Mouse (Mus musculus) left cerebral cortex, adult 9 months (tissue): ENCODE measurements around the gene L2hgdh.
"Not testable (repeated sequence)": the region's sequence is repeated elsewhere in the genome, so short reads cannot be mapped to it uniquely, and the experiment has no call there.

Source experiments
- DNase-seq, 2 experiments: peaks; one replicate each; pipeline ENCODE4 v3.0.0; 2022; ENCODE audit warnings: low spot score in 2 of 2

The L2hgdh gene

DNA sequence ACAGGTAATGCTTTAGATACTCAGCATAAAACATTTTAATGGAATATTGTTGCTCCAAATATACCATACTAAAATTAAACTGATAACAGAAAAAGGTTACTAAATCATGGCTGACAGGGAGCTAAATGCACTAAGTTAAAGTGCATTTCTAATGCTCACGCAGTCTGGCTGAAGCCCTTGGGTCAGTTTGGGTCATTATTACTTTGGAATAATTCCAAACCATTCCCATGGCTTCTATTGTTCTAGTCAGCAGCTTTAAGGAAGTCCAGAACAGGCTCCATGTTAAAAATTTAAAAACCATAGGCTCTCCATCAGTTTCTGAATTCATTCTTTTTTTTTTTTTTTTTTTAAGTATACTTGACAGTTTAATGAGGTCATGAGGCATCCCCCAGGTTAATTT is 50.5 kb downstream of the L2hgdh start:
- DNase-seq = no peak

DNA sequence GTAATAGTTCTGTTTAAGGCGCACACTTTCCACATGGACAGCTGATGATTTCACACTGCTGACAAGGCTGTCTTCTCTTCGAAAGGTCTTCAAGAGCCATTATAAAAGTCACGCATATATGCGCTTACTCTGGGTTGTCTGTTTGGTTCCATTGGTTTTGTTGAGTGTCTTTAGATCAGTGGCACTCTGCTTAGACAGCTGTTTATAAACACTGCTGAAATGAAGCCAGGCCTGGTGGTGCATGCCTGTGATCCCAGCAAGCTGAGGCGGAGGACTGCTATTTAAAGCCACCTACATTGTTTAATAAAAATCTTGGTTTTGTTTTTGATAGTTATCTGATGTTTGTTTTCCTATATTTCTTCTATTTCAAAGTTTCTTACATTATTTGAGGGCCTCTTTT is 58.0 kb downstream of the L2hgdh start:
- DNase-seq = no peak

DNA sequence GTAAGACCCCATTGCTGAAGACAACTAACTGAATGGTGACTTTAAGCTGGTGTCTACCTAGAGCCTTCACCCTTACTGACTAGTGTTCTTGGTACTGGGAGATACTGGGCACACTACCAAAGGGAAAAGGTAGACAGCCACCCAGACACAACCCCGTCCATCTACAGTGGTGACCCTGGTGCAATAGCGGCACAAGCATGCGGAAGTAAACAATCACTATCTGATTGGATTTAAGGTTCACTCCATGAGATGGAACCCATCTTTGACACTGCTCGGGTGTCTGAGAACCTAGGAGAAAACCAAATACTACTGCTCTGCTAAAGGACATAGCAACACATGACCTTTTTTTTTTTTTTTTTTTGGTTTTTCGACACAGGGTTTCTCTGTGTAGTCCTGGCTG is 63.0 kb downstream of the L2hgdh start:
- no peak for DNase-seq

DNA sequence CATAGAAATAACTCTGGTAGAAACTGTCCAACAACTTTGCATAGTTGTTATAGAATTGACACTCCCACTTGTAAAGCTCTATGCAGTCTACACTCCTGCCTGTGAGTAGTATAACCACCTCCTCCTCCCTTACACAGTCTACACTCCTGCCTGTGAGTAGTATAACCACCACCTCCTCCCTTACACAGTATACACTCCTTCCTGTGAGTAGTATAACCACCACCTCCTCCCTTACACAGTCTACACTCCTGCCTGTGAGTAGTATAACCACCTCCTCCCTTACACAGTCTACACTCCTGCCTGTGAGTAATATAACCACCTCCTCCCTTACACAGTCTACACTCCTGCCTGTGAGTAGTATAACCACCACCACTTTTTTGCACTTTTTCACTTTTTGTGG is 70.7 kb downstream of the L2hgdh start:
- not testable (repeated sequence) for DNase-seq

DNA sequence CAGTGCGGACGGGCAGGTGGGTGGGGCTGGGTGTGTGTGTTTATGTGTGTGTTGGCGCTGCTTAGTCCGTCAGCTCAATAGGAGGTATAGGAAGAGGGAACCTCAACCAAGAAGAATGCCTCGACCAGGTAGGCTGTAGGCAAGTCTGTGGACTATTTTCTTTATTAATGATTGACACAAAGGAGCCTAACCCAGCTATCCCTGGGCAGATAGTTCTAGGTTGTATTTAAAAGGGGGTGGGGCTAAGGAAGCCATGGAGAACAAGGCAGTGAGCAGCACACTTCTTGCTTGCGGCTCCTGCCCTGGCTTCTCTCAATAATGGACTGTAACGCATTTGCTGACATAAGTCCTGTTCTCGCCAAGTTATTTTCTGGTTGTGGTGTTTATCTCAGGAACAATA is 75.2 kb downstream of the L2hgdh start:
- no peak for DNase-seq

DNA sequence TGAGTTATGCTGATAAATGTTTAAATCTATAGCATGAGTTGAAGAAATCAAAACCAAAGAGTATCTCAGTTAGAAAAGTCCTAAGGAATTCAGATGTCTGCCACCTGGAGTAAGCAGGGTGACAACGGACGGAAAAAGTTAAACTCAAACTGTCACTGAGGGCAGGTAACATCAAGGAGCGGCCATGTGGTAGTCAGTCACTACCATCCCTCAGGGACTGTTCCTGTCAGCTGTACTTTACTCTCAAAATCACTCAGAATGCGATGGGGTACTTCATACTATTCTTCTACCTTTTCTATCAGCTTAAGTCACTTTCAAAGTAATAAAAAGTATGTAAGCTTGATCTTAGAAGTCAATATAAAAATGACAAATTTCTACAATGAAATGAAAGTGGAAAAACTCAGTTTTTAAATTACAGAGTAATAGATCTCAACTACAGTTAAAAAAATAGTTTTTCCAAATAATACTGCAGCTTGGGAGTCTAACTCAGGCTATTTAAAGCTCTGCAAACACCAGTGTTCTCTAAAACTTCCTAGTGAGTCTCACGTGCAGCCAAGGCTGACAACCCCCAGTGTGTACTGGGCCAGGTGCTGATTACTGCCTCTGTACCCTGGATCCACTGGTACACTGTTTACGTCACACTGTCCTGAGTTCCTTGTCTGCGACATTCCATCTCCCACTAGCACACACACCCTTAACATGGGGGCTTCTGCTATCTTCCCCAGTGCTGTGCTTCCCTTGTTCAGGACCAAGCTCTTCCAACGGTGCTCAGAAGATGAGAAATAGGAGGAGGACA is 78.7 kb downstream of the L2hgdh start:
- DNase-seq = no peak

DNA sequence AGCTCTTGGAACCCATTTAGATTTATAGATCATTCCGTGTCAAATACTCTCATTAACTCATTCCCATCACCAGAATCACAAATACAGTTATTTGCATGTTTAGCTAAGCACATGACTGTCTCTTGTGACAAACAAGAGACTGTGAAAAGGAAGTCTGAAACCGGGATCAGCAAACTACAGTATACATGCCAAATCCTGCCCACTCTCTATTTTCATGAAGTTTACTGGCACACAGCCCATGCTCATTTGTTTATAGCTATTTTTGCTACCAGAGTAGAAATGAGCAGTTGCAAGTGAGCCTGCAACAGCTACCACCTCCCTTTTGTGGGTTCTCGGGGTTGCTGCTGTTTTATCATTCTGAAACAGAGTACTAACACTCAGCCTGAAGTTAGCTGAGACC is 79.8 kb downstream of the L2hgdh start:
- peak; percentile 8 to 72 for DNase-seq

DNA sequence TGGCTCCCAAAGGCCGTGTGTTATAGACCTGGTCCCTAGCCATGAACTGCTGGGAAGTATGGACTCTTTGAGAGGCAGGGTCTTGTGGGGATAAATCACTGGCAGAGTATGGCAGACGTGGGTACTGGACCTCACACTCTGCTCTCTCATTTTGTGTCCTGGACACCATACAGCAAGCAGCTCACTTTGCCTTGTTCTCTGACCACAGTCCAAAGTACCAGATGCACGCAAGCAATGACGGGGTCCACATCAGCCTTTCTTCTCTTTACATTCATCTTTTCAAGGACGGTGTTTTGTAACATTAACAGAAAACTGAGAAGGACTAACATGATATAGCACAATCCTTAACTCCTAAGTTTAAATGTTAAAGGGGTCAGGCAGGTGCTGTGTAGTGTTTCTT is 81.8 kb downstream of the L2hgdh start:
- DNase-seq = no peak
